8 mouse cellular contexts compared by ENCODE assay signal in the genomic region with DNA sequence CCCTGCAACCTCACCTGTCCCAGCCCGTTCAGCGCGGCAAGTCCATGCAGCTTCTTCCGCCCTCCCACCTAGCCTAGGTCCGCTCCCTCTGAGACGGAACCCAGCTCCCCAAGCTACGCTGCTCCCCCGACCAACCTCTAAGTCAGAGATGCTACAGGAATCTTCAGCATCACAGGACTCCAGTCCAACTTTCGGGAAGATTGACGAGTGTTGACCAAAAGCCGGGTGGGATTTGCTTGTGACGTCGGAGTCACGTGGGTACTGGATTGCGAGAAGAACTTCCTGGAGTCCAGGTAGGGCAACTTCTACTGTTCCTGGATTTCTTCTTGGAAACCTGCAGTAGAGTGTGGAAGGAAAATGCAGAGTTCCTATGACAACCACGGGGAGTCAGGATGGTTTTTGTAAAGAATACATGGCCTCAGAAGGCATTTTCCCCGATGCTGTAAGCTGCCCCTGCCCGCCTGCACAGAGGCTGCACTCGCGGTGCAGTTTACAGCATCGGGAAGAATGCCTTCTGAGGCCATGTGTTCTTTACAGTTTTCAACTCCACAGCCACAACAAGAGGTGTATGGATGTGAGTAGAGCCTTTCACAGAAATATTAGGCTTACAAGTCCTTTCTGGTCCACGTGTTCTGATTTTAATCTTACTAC. TPM values are rescaled to one million over a fixed set of nuclear protein-coding genes. Genes with fewer than 3 reads are reported as not detected.
DNase-seq lines count a peak whose midpoint lies in the region; ATAC-seq lines count a peak whose summit lies in the region.

TSS of gene Zfp459 (minus strand) at position 212 of the 651 bp plus-strand sequence.

- H3K4me1 ChIP-seq in embryonic facial prominence, embryonic 10.5 days = peaks cover 12% of the 10 kb centered on the region
- H3K4me1 ChIP-seq in neural tube, embryonic 14.5 days (ENCODE audit: control insufficient read depth, insufficient read depth, low read length) = no peaks in the 10 kb centered on the region

- H3K4me2 ChIP-seq in neural tube, embryonic 14.5 days (ENCODE audit: low read depth, low read length) = peak within 1 kb of the TSS; percentile 85

- DNase-seq in urinary bladder, postnatal 36 days (ENCODE audit: low spot score in 2 of 2) = peak; percentile 30 to 53
- DNase-seq in urinary bladder, postnatal 25 days (ENCODE audit: low spot score) = no peak
- DNase-seq in embryonic facial prominence, embryonic 10.5 days (ENCODE audit: low spot score) = peak; percentile 75
- DNase-seq in heart, postnatal 10 days = peak; percentile 20 to 33
- peak; percentile 55 to 63 for DNase-seq in kidney, postnatal 4 days
- DNase-seq in lung, adult 18-20 months = peak; percentile 67 to 70
- peak; percentile 55 for DNase-seq in testis, postnatal 10 days (ENCODE audit: low spot score)

- peak; percentile 89 for ATAC-seq in neural tube, embryonic 14.5 days (ENCODE audit: low read depth)

- intact Hi-C loops in heart, postnatal 10 days (cut with DNase I) = no loop called here

- no peaks in the 10 kb centered on the region for H3K9me3 ChIP-seq in embryonic facial prominence, embryonic 10.5 days
- no peaks in the 10 kb centered on the region for H3K9me3 ChIP-seq in neural tube, embryonic 14.5 days (ENCODE audit: control insufficient read depth, low read length)

- H3K36me3 ChIP-seq in embryonic facial prominence, embryonic 10.5 days (replicated peaks) = no peaks in the 10 kb centered on the region
- no peaks in the 10 kb centered on the region for H3K36me3 ChIP-seq in neural tube, embryonic 14.5 days (ENCODE audit: control insufficient read depth, insufficient read depth, low read length)

- H3K4me3 ChIP-seq in embryonic facial prominence, embryonic 10.5 days = peak within 1 kb of the TSS; percentile 72
- peak within 1 kb of the TSS; percentile 45 for H3K4me3 ChIP-seq in neural tube, embryonic 14.5 days (ENCODE audit: low read depth, low read length)

- H3K27ac ChIP-seq in embryonic facial prominence, embryonic 10.5 days (replicated peaks) = peak within 1 kb of the TSS; percentile 76
- no peak within 1 kb of the TSS for H3K27ac ChIP-seq in neural tube, embryonic 14.5 days (ENCODE audit: low read depth, low read length)

- 3% methylated on average over 22 of the region's 22 CpGs for WGBS in embryonic facial prominence, embryonic 10.5 days
- WGBS in neural tube, embryonic 14.5 days = 2% methylated on average over 22 of the region's 22 CpGs

- H3K27me3 ChIP-seq in embryonic facial prominence, embryonic 10.5 days (replicated peaks; ENCODE audit: low read depth, poor library complexity, severe bottlenecking) = no peaks in the 10 kb centered on the region
- no peaks in the 10 kb centered on the region for H3K27me3 ChIP-seq in neural tube, embryonic 14.5 days (ENCODE audit: control insufficient read depth, insufficient read depth, low read length)

- H3K9ac ChIP-seq in neural tube, embryonic 14.5 days (replicated peaks; ENCODE audit: low read depth, low read length) = peak within 1 kb of the TSS; percentile 61

RNA-seq across cellular contexts. Expression of gene Zfp459, which starts in this region (rescaled TPM):
- polyA plus RNA-seq in embryonic facial prominence, embryonic 10.5 days (2016; fragmentation: Nextera tagmentation; extraction: Ambion mirVana) = 1.5 and 1.6 TPM in 2 replicates
- total RNA-seq in heart, postnatal 10 days (2021) = under 1 TPM in 1 of 2 experiments, not detected in 1; 0.25 TPM
- polyA plus RNA-seq in neural tube, embryonic 14.5 days (2014; fragmentation: Nextera tagmentation; extraction: Ambion mirVana) = 0.46 and 1.2 TPM in 2 replicates

Comparison
In these comparisons a context has a peak if more than half of its experiments do, and no peak if none do; other contexts are left out.
1. Peak in DNase-seq in heart, postnatal 10 days; RNA of the gene not detected or under 1 TPM.